Mouse (Mus musculus) hindbrain, embryonic 16.5 days (tissue): ENCODE measurements around the gene Capns1. TPM values are rescaled to one million over a fixed set of nuclear protein-coding genes. Genes with fewer than 3 reads are reported as not detected.

Source experiments
- ATAC-seq: fragments of 200-750 bp; cut with Nextera tagmentation; 2 replicates; pipeline ENCODE4 v1.8.0; 2017; ENCODE audit warnings: moderate TSS enrichment, moderate library complexity
- H3K27ac ChIP-seq: fragments of 300-500 bp; sonication (generic); 2 replicates; pipeline ENCODE4 v1.5.1; 2014; ENCODE audit warnings: low read depth, mild to moderate bottlenecking, control low read depth, low read length, moderate library complexity
- H3K27me3 ChIP-seq: fragments of 300-500 bp; sonication (generic); replicated peaks from 2 replicates; pipeline ENCODE4 v1.6.1; 2014; ENCODE audit warnings: low read length; ENCODE audit not compliant: control insufficient read depth, insufficient read depth
- H3K36me3 ChIP-seq: fragments of 300-500 bp; sonication (generic); 2 replicates; pipeline ENCODE4 v1.6.1; 2014; ENCODE audit warnings: mild to moderate bottlenecking, low read length, moderate library complexity, mixed read lengths; ENCODE audit not compliant: control insufficient read depth, insufficient read depth
- H3K4me1 ChIP-seq: fragments of 300-500 bp; sonication (generic); 2 replicates; pipeline ENCODE4 v1.6.1; 2014; ENCODE audit warnings: low read depth, low read length; ENCODE audit not compliant: control insufficient read depth, insufficient read depth
- H3K4me2 ChIP-seq: fragments of 300-500 bp; sonication (generic); 2 replicates; pipeline ENCODE4 v1.6.1; 2014; ENCODE audit warnings: mild to moderate bottlenecking, low read length, control low read depth, moderate library complexity
- H3K4me3 ChIP-seq: fragments of 300-500 bp; sonication (generic); 2 replicates; pipeline ENCODE4 v1.5.1; 2014; ENCODE audit warnings: mild to moderate bottlenecking, low read length, control low read depth, moderate library complexity
- H3K9ac ChIP-seq: fragments of 300-500 bp; sonication (generic); 2 replicates; pipeline ENCODE4 v1.6.1; 2014; ENCODE audit warnings: low read depth, mild to moderate bottlenecking, control low read depth, low read length, moderate library complexity
- H3K9me3 ChIP-seq: fragments of 300-500 bp; sonication (generic); 2 replicates; pipeline ENCODE4 v1.6.1; 2014; ENCODE audit warnings: mild to moderate bottlenecking, low read length, moderate library complexity; ENCODE audit not compliant: control insufficient read depth
- WGBS: fragments of 180-500 bp; shearing (Covaris S2); extraction: QIAGEN DNeasy Blood & Tissue Kit; methylation state at CpG from one replicate; pipeline ENCODE4 v1.1.7; 2014; 5-methylcytosine and 5-hydroxymethylcytosine counted together
- polyA plus RNA-seq: library from polyadenylated mRNA; unstranded; fragments of >200 nt; fragmentation: Nextera tagmentation; extraction: Ambion mirVana; gene quantifications from 2 replicates; pipeline ENCODE4 v1.2.1, GENCODE M21; 2015

The Capns1 gene
- polyA plus RNA-seq, 1 experiment from 2014 or later = 94.7 TPM

DNA sequence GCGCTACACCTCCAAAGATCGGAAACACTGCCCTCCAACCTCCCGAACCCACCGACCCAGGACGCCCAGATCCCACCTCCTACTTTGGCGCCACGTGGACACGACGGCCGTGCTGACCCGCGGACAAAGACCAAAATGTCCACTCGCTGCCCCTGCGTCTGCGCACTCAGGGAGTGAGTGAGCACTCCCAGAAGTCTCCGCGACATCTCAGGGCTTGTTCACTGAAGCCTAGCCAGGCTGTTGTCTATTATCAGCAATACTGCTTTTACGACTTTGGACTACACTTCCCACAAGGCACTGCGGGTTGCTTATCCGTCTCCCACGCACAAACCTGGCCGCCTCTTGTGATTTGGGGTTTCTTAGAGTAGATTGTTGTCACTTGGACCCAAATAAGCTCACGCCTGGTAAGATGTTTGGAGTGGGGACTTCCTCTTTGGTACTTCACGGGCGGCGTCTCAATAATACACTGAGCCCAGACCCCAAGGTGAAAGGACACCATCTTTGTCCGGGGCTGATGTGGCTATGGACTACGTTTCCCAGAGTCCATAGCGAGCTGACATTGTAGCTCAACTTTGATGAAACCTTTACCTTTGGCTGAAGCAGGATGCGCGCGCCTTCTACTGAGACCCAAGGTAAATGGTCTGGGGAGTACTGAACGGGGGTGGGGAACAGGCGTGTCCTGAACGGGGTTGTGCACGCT lies 28.9 kb downstream of the Capns1 start, which contains the start of gene Zfp146:
Zfp146 (minus strand) TSS at position 168 of the 700 bp plus-strand sequence.
- peak within 1 kb of the TSS; percentile 79 for H3K9ac ChIP-seq
- peak within 1 kb of the TSS; percentile 79 for H3K4me2 ChIP-seq
- H3K27me3 ChIP-seq = no peaks in the 10 kb centered on the region
- peak within 1 kb of the TSS; percentile 52 for H3K4me3 ChIP-seq
- peaks cover 9% of the 10 kb centered on the region for H3K36me3 ChIP-seq
- H3K4me1 ChIP-seq = peaks cover 15% of the 10 kb centered on the region
- no peaks in the 10 kb centered on the region; the same call in 1 of the 2 replicates for H3K9me3 ChIP-seq
- WGBS = under 1% methylated on average over 36 of the region's 36 CpGs
- peak within 1 kb of the TSS; percentile 95 for H3K27ac ChIP-seq
- ATAC-seq = peak; percentile 97

DNA sequence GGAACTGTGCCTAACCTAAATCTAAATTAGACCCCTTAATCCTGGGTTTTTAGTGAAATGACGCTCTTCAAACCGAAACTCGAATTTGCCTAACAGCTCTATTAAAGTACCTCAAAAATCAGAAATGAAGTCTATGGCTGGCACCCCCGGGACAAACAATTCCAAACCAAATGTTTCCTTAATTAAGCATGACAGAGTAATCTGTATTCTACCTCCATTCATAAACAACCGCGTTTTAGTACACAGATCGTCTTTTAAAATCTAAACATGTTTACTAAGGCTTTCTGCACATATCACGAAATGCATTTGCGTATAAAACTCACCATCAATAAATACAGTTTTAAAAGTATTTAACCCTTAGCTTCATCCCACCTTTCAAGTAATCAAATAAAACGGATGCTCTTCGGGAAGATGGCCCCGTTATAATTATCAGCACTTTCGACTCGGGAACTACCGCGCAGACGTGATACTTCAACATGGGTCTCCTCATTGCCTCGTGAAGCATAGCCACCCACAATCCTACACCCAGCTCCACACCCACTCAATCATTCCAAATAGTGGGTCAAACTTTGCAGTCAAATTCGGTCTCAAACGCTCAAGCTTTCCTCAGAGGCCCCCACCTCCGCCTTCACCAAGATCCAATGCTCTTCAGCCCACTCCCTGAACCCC lies 29.6 kb downstream of the Capns1 start:
- Histone ChIP-seq H3K4me3 (peak overlapping the region; percentile 52), H3K4me2 (peak overlapping the region; percentile 50), H3K27me3 (no peaks in the 10 kb centered on the region), H3K9me3 (peaks cover under 1% of the 10 kb centered on the region), H3K36me3 (peaks cover 10% of the 10 kb centered on the region), H3K4me1 (peaks cover 15% of the 10 kb centered on the region), H3K27ac (peak overlapping the region; percentile 95), H3K9ac (peak overlapping the region; percentile 79)
- no peak for ATAC-seq
- WGBS = 2% methylated on average over 21 of the region's 21 CpGs

DNA sequence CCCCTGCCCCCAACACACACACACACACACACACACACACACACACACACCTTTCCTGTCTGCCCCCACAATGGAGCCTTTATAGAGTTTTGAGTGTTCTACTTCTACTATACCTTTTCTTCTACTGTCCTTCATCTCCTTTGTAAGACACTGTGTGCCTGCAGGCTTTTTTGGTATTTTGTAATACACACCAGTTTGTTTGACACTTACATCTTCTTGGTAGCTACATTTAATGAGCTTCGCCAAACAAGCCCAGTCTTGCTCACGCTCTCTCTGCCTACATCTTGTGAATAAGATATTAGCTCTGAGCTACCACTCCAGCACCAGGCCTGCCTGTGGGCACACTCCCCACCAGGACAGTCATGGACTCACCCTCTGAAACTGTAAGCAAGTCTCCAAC lies 33.9 kb downstream of the Capns1 start:
- ATAC-seq = no peak
- H3K9ac ChIP-seq = no peak overlapping the region
- H3K4me1 ChIP-seq = peaks cover 8% of the 10 kb centered on the region
- no peak overlapping the region for H3K27ac ChIP-seq
- 95% methylated on average over 2 of the region's 2 CpGs for WGBS
- peaks cover 30% of the 10 kb centered on the region for H3K9me3 ChIP-seq
- H3K27me3 ChIP-seq = no peaks in the 10 kb centered on the region
- peaks cover 50% of the 10 kb centered on the region for H3K36me3 ChIP-seq
- no peak overlapping the region for H3K4me3 ChIP-seq
- H3K4me2 ChIP-seq = no peak overlapping the region

DNA sequence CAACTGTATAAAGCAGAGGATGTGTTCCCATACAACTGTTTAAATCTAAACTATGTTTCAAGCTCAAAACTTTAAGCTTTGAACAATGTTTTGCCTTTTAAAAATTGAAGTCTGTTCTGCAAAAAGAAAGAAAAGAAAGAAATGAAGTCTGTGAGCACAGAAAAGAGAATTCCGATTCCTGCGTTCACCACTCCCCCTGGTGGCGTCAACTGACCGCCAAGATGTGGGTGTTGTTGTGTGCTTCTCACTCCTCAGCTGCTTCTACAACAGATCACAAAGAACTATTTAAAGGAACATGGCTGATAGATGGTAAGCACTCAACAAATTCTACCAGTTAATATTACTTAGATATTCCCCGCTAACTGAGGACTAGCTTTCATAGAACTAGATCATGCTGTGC lies 35.5 kb downstream of the Capns1 start:
- WGBS = 99% methylated on average over 5 of the region's 5 CpGs
- H3K9me3 ChIP-seq = peaks cover 36% of the 10 kb centered on the region

DNA sequence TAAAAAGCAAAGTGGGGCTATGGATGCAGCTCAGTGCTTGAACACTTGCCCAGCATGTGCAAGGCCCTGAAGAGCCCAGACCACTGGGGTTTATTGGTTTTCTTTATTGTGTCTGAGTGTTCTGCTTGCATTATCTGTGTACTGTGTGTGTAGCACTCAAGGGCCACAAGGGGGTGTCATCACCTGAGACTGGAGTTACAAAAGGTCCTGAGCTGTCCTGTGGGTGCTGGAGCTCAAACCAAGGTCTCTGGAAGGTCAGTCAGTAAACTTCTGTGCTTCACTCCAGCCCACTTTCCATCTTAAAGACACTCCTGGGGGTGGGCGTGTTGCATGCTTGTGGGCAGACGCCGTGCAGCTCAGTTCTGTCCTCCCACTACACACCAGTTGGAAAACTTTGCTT lies 43.1 kb downstream of the Capns1 start:
- no peak for ATAC-seq
- Histone ChIP-seq H3K4me1 (no peaks in the 10 kb centered on the region), H3K36me3 (peaks cover 49% of the 10 kb centered on the region)

More for the DNA sequence above, 35.5 kb downstream of the Capns1 start:
- Histone ChIP-seq H3K4me1 (peaks cover 4% of the 10 kb centered on the region), H3K27ac (no peak overlapping the region), H3K9ac (no peak overlapping the region), H3K27me3 (no peaks in the 10 kb centered on the region), H3K4me2 (no peak overlapping the region), H3K36me3 (peaks cover 66% of the 10 kb centered on the region), H3K4me3 (no peak overlapping the region)
- ATAC-seq = no peak

DNA sequence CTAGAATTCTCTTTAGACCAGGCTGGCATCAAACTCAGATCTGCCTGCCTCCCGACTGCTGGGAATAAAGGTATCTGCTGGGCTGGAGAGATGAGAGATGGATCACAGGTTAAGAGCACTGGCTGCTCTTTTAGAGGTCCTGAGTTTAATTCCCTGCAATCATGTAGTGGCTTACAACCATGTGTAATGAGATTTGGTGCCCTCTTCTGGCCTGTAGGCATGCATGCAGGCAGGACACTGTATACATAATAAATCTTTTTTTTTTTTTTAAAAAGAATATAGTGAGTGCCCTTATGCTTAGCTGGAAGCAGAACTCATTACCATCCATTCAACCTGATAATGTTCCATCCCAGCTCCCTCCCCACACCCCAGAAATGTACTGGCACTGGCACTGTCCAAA lies 44.6 kb downstream of the Capns1 start:
- H3K9ac ChIP-seq = no peak overlapping the region
- no peaks in the 10 kb centered on the region for H3K27me3 ChIP-seq
- ATAC-seq = no peak
- no peaks in the 10 kb centered on the region for H3K4me1 ChIP-seq
- no peak overlapping the region for H3K4me2 ChIP-seq
- peaks cover 41% of the 10 kb centered on the region for H3K36me3 ChIP-seq
- peaks cover 44% of the 10 kb centered on the region for H3K9me3 ChIP-seq
- no peak overlapping the region for H3K27ac ChIP-seq
- no peak overlapping the region for H3K4me3 ChIP-seq
- 95% methylated on average over 1 of the region's 1 CpGs for WGBS

More for the DNA sequence above, 43.1 kb downstream of the Capns1 start:
- H3K9me3 ChIP-seq = peaks cover 47% of the 10 kb centered on the region
- H3K4me3 ChIP-seq = no peak overlapping the region
- H3K4me2 ChIP-seq = no peak overlapping the region
- no peak overlapping the region for H3K27ac ChIP-seq
- no peak overlapping the region for H3K9ac ChIP-seq
- WGBS = 91% methylated on average over 3 of the region's 3 CpGs
- no peaks in the 10 kb centered on the region for H3K27me3 ChIP-seq

DNA sequence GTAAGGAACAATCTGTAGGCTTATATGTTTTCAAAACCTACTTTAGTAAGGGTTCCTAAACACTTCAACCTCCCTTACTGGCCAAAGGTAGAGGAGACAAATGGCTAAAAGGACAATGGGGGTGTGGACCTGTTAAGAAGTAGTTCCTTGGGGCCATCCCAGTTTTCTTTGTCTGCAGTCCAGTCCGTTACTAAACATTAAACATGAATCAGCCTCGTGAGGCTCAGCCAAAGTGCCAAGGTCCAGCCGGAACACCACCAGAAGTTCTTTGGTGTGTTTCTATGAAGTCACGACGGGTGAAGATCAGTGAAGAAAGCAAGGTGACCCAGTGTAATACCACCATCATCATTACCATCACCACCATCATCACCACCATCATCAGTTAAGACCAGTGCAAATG lies 51.6 kb downstream of the Capns1 start:
- WGBS = 95% methylated on average over 5 of the region's 5 CpGs

DNA sequence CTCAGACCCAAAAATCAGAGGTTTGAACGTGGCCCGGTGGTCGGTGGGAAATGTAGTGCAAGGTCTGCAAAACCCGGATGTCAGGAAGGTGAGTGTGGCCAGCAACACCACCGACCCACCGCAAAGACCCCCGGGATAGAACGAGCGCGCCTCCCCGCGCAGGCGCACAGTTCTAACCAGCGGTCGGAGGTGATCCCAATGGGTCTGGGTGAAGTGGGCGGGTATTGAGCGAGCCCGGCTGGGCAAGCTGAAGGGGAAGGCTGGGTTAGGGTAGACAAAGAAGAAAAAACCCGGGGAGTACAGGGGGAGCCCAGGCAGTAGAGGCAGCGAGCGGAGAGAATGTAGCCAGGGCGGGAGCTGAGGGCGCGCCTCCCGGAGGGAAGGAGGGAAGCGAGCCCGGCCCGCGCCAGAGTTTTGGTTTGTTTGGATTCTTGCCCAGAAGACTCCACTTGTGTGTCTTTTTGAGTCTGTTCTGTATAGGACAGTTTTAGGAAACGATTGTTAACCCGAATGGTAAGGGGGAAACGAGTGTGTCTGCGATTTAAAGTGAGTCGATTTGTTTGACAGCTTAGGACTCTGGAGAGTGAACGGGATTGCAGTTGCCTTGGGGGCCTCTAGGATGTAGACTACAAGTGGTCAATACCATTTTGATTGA lies 54.9 kb downstream of the Capns1 start:
- Histone ChIP-seq H3K4me3 (peak overlapping the region; percentile 69), H3K4me1 (peaks cover 2% of the 10 kb centered on the region; the same call in 1 of the 2 replicates), H3K27ac (peak overlapping the region; percentile 85), H3K4me2 (peak overlapping the region; percentile 71), H3K36me3 (no peaks in the 10 kb centered on the region), H3K27me3 (no peaks in the 10 kb centered on the region), H3K9me3 (no peaks in the 10 kb centered on the region), H3K9ac (peak overlapping the region; percentile 78)
- ATAC-seq = peak; percentile 98
- 1% methylated on average over 35 of the region's 35 CpGs for WGBS

More for the DNA sequence above, 51.6 kb downstream of the Capns1 start:
- H3K9ac ChIP-seq = no peak overlapping the region
- no peak overlapping the region for H3K27ac ChIP-seq
- peaks cover 2% of the 10 kb centered on the region; the same call in 1 of the 2 replicates for H3K4me1 ChIP-seq
- H3K4me2 ChIP-seq = no peak overlapping the region
- H3K27me3 ChIP-seq = no peaks in the 10 kb centered on the region
- H3K4me3 ChIP-seq = no peak overlapping the region
- peaks cover 15% of the 10 kb centered on the region for H3K9me3 ChIP-seq
- no peak for ATAC-seq
- H3K36me3 ChIP-seq = peaks cover 10% of the 10 kb centered on the region

DNA sequence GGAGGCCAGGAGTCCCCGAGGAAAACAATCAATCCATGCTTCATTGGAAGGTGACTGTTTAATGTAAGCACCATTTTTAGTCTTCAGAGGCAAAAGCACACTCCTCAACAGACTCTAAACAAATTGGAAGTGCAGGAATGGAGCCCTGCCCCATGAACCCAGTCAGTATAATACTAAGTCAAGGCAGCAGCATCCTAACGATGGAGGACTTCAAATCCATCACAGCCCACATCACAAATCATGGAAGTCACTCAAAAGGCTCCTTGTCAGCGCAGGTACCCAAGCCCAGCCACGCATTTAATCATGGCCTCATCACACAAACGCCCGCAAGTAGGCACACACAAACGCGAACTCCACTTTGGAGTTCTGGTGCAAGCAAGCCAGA lies 55.4 kb downstream of the Capns1 start:
- ATAC-seq = peak; percentile 45; the same call in 1 of the 2 replicates
- Histone ChIP-seq H3K4me3 (peak overlapping the region; percentile 69), H3K27me3 (no peaks in the 10 kb centered on the region), H3K36me3 (no peaks in the 10 kb centered on the region), H3K9me3 (no peaks in the 10 kb centered on the region), H3K9ac (peak overlapping the region; percentile 78), H3K4me2 (peak overlapping the region; percentile 71), H3K27ac (peak overlapping the region; percentile 85), H3K4me1 (peaks cover 2% of the 10 kb centered on the region; the same call in 1 of the 2 replicates)
- WGBS = 15% methylated on average over 8 of the region's 8 CpGs
